Mouse (Mus musculus): ENCODE data around the gene Il1rl1. TPM values are rescaled to one million over a fixed set of nuclear protein-coding genes. Genes with fewer than 3 reads are reported as not detected.

The Il1rl1 gene
- 0.89 and 1.4 TPM in 2 replicates for polyA plus RNA-seq (2015; fragmentation: Nextera tagmentation; extraction: Ambion mirVana)

DNA sequence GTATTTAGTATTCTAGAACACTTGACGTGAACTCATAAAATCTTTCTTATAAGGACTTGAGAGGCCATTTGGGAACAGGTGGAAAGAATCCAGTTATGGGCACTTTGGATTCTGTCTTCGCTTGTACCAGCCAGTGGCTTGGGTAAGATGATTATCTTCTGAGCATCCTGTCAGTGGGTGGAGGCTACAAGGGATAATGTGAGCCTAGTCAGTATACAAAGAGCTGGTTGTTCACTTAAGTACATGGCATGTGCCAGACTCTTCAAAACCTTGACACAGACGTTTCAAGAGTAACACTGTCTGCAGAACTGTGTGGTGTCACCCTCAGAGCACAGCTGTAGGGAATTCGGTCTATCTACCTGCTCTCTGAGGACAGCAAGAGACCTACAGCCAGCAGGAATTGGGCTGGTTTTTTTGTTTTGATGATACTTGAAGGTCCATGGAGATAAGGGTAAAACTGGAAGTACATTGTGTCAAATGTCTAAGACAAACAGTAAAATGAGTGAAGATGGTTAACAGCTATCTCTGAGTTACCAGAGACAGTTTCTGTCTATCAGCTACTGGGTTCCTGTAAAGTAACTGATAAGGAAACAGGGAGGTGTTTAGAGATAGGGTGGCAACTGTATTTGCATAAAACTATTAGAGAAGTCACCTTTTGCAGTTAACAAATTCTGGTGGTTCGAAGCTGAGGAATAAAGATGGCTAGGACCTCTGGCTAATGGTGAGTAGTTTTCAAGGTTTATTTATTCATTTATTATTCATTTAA lies at the start of gene Il1rl1:
TSS of gene Il1rl1 (plus strand) at position 661 of the 766 bp plus-strand sequence.
- Histone ChIP-seq H3K4me1 (ENCODE audit: insufficient read depth) (0 out of 2 replicates have a peak, but pooled peaks cover 3% of the 10 kb centered on the region), H3K36me3 (replicated peaks; ENCODE audit: insufficient read depth, low read length) (no peaks in the 10 kb centered on the region), H3K4me3 (ENCODE audit: low read depth, low read length) (peak within 1 kb of the TSS; percentile 39), H3K4me2 (ENCODE audit: low read depth, low read length) (peak within 1 kb of the TSS; percentile 62), H3K27ac (ENCODE audit: low read depth) (peak within 1 kb of the TSS; percentile 56), H3K9me3 (ENCODE audit: low read length) (no peaks in the 10 kb centered on the region), H3K27me3 (ENCODE audit: insufficient read depth, low read length) (no peaks in the 10 kb centered on the region), H3K9ac (replicated peaks) (peak within 1 kb of the TSS; percentile 47; the same call in 1 of the 2 replicates)
- DNase-seq, result no peak
- TF ChIP-seq CTCF (IDR thresholded peaks at IDR 0.05; ENCODE audit: low read depth) (no peak), EP300 (IDR thresholded peaks at IDR 0.05; ENCODE audit: low read depth) (peak; percentile 99)
- 47% methylated on average over 5 of the region's 5 CpGs for WGBS (ENCODE audit: insufficient replicate concordance)
- ATAC-seq, result peak; percentile 85

- Histone ChIP-seq H3K36me3 (replicated peaks; ENCODE audit: insufficient read depth, low read length) (no peaks in the 10 kb centered on the region), H3K9me3 (ENCODE audit: low read length) (no peaks in the 10 kb centered on the region), H3K27me3 (ENCODE audit: insufficient read depth, low read length) (no peaks in the 10 kb centered on the region), H3K27ac (ENCODE audit: low read depth) (no peak overlapping the region), H3K9ac (replicated peaks) (no peak overlapping the region), H3K4me2 (ENCODE audit: low read depth, low read length) (no peak overlapping the region), H3K4me1 (ENCODE audit: insufficient read depth) (no peaks in the 10 kb centered on the region), H3K4me3 (ENCODE audit: low read depth, low read length) (no peak overlapping the region)
- 51% methylated on average over 6 of the region's 6 CpGs for whole genome bisulfite sequencing (ENCODE audit: insufficient replicate concordance)
- ATAC-seq (no peak), DNase-seq (peak; percentile 68)
- peak; percentile 76 for TF ChIP-seq CTCF (IDR thresholded peaks at IDR 0.05; ENCODE audit: low read depth)
- no peak for TF ChIP-seq EP300 (IDR thresholded peaks at IDR 0.05; ENCODE audit: low read depth)
Measured at GRCm38 (mm10) chr1:40380111-40380510, 49.3 kb upstream of the Il1rl1 start.

GRCm38 (mm10) chr1:40380990-40381389 lies 48.4 kb upstream of the Il1rl1 start:
- H3K9ac ChIP-seq (replicated peaks), result no peak overlapping the region
- no peaks in the 10 kb centered on the region for H3K36me3 ChIP-seq (replicated peaks; ENCODE audit: insufficient read depth, low read length)
- no peak for TF ChIP-seq EP300 (IDR thresholded peaks at IDR 0.05; ENCODE audit: low read depth)
- no peak for TF ChIP-seq CTCF (IDR thresholded peaks at IDR 0.05; ENCODE audit: low read depth)
- 65% methylated on average over 11 of the region's 11 CpGs for WGBS (ENCODE audit: insufficient replicate concordance)
- ATAC-seq (no peak), DNase-seq (no peak)
- no peak overlapping the region for H3K4me3 ChIP-seq (ENCODE audit: low read depth, low read length)
- no peaks in the 10 kb centered on the region for H3K4me1 ChIP-seq (ENCODE audit: insufficient read depth)
- H3K27ac ChIP-seq (ENCODE audit: low read depth), result no peak overlapping the region
- H3K27me3 ChIP-seq (ENCODE audit: insufficient read depth, low read length), result no peaks in the 10 kb centered on the region
- H3K4me2 ChIP-seq (ENCODE audit: low read depth, low read length), result no peak overlapping the region
- no peaks in the 10 kb centered on the region for H3K9me3 ChIP-seq (ENCODE audit: low read length)

GRCm38 (mm10) chr1:40382841-40383240 lies 46.5 kb upstream of the Il1rl1 start:
- TF ChIP-seq EP300 (IDR thresholded peaks at IDR 0.05; ENCODE audit: low read depth) (no peak), CTCF (IDR thresholded peaks at IDR 0.05; ENCODE audit: low read depth) (no peak)

DNA sequence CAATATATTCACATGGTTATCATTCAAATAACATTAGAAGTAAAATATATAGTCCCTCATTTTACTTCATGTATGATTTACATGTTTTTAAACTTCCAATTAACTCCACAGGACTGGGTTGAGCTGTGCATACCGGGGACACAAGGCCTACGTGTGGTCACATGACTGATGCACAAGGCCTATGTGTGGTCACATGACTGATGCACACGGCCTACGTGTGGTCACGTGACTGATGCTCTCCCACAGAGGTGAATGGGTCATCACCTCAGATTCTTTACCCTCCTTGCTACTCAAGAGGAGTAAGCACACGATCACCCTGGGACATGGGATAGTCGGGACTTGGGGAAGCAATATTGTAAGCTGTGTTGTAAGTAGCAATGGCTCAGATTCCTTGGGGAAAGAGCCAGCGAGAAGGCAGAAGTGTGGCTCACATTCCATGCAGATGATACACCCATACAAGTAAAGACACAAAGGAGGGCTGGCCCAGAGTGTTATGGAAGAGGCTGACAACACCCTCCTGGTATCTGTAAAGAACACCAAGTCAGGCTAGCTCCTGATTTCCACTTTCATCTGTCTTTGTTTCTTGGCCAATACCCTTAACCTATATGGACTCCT lies 44.3 kb upstream of the Il1rl1 start:
- TF ChIP-seq EP300 (IDR thresholded peaks at IDR 0.05; ENCODE audit: low read depth), result no peak
- TF ChIP-seq CTCF (IDR thresholded peaks at IDR 0.05; ENCODE audit: low read depth), result no peak
- Histone ChIP-seq H3K27ac (ENCODE audit: low read depth) (no peak overlapping the region), H3K4me3 (ENCODE audit: low read depth, low read length) (no peak overlapping the region), H3K27me3 (ENCODE audit: insufficient read depth, low read length) (no peaks in the 10 kb centered on the region), H3K9ac (replicated peaks) (no peak overlapping the region), H3K36me3 (replicated peaks; ENCODE audit: insufficient read depth, low read length) (no peaks in the 10 kb centered on the region), H3K9me3 (ENCODE audit: low read length) (no peaks in the 10 kb centered on the region), H3K4me1 (ENCODE audit: insufficient read depth) (no peaks in the 10 kb centered on the region), H3K4me2 (ENCODE audit: low read depth, low read length) (no peak overlapping the region)
- ATAC-seq (no peak), DNase-seq (no peak)
- 87% methylated on average over 8 of the region's 8 CpGs for WGBS (ENCODE audit: insufficient replicate concordance)

More at GRCm38 (mm10) chr1:40382841-40383240, 46.5 kb upstream of the Il1rl1 start:
- DNase-seq, result no peak
- no peak overlapping the region for H3K27ac ChIP-seq (ENCODE audit: low read depth)
- WGBS (ENCODE audit: insufficient replicate concordance), result 66% methylated on average over 5 of the region's 5 CpGs
- no peaks in the 10 kb centered on the region for H3K36me3 ChIP-seq (replicated peaks; ENCODE audit: insufficient read depth, low read length)
- no peaks in the 10 kb centered on the region for H3K9me3 ChIP-seq (ENCODE audit: low read length)
- H3K9ac ChIP-seq (replicated peaks), result no peak overlapping the region
- no peak for ATAC-seq
- no peak overlapping the region for H3K4me3 ChIP-seq (ENCODE audit: low read depth, low read length)
- H3K4me1 ChIP-seq (ENCODE audit: insufficient read depth), result no peaks in the 10 kb centered on the region
- no peaks in the 10 kb centered on the region for H3K27me3 ChIP-seq (ENCODE audit: insufficient read depth, low read length)
- H3K4me2 ChIP-seq (ENCODE audit: low read depth, low read length), result no peak overlapping the region

DNA sequence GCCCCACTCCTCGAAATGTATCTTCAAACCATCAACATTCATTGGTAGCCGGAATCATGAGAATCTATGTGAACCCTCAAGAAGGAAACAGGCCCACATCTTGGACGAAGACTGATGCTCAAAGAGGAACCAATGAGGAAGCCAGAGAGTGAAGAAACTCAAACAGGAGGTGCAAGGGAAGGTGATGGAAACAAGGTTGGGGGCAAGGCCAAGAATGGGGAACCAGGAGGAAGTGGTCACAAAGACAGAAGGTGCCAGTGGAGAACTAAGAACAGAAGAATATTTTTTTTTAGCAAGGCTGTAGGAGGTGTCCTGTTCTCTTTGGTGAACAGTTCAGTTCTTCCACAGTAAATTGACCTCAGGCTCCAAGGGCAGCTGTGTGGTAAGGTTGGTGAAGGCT lies 38.0 kb upstream of the Il1rl1 start:
- TF ChIP-seq CTCF (IDR thresholded peaks at IDR 0.05; ENCODE audit: low read depth) (no peak), EP300 (IDR thresholded peaks at IDR 0.05; ENCODE audit: low read depth) (no peak)
- 54% methylated on average over 3 of the region's 3 CpGs for WGBS (ENCODE audit: insufficient replicate concordance)
- DNase-seq, result no peak
- no peaks in the 10 kb centered on the region for H3K9me3 ChIP-seq (ENCODE audit: low read length)
- no peaks in the 10 kb centered on the region for H3K4me1 ChIP-seq (ENCODE audit: insufficient read depth)
- H3K36me3 ChIP-seq (replicated peaks; ENCODE audit: insufficient read depth, low read length), result no peaks in the 10 kb centered on the region
- H3K27me3 ChIP-seq (ENCODE audit: insufficient read depth, low read length), result no peaks in the 10 kb centered on the region
- no peak overlapping the region for H3K4me3 ChIP-seq (ENCODE audit: low read depth, low read length)
- H3K9ac ChIP-seq (replicated peaks), result no peak overlapping the region
- H3K4me2 ChIP-seq (ENCODE audit: low read depth, low read length), result no peak overlapping the region
- no peak overlapping the region for H3K27ac ChIP-seq (ENCODE audit: low read depth)
- no peak for ATAC-seq
